Mouse (Mus musculus): ENCODE results near the gene Tmem135. TPM values are rescaled to one million over a fixed set of nuclear protein-coding genes. Genes with fewer than 3 reads are reported as not detected.

Tmem135 gene
- total RNA-seq, 4 experiments from 2014 or later: 30.3 to 39.6 (median 36.3) TPM

- DNase-seq (ENCODE audit: low spot score): no peak
These were observed 150.7 kb downstream of the Tmem135 start for GRCm38 (mm10) chr7:89253317-89253716.

GRCm38 (mm10) chr7:89251880-89252453, 152.1 kb downstream of the Tmem135 start:
- DNase-seq (ENCODE audit: low spot score): no peak

GRCm38 (mm10) chr7:89248135-89248850, 155.7 kb downstream of the Tmem135 start:
- DNase-seq (ENCODE audit: low spot score): peak; percentile 27

GRCm38 (mm10) chr7:89247012-89247710, 156.9 kb downstream of the Tmem135 start:
- no peak for DNase-seq (ENCODE audit: low spot score)

- no peak for DNase-seq (ENCODE audit: low spot score)
These were observed 161.5 kb downstream of the Tmem135 start for GRCm38 (mm10) chr7:89242565-89242964.

GRCm38 (mm10) chr7:89242143-89242542, 161.9 kb downstream of the Tmem135 start:
- DNase-seq (ENCODE audit: low spot score): no peak

- DNase-seq (ENCODE audit: low spot score): no peak
These were observed 164.4 kb downstream of the Tmem135 start for GRCm38 (mm10) chr7:89239592-89239991.

GRCm38 (mm10) chr7:89236592-89236991, 167.4 kb downstream of the Tmem135 start:
- no peak for DNase-seq (ENCODE audit: low spot score)

- DNase-seq (ENCODE audit: low spot score): no peak
These were observed 168.0 kb downstream of the Tmem135 start for GRCm38 (mm10) chr7:89235974-89236507.

GRCm38 (mm10) chr7:89232499-89233145, 171.4 kb downstream of the Tmem135 start:
- DNase-seq (ENCODE audit: low spot score): no peak

- DNase-seq (ENCODE audit: low spot score): no peak
These were observed 172.7 kb downstream of the Tmem135 start for GRCm38 (mm10) chr7:89231200-89231790.

GRCm38 (mm10) chr7:89222609-89223008, 181.4 kb downstream of the Tmem135 start:
- no peak for DNase-seq (ENCODE audit: low spot score)

GRCm38 (mm10) chr7:89216628-89217027, 187.4 kb downstream of the Tmem135 start:
- DNase-seq (ENCODE audit: low spot score): no peak

GRCm38 (mm10) chr7:89216118-89216517, 187.9 kb downstream of the Tmem135 start:
- no peak for DNase-seq (ENCODE audit: low spot score)

GRCm38 (mm10) chr7:89215714-89216113, 188.3 kb downstream of the Tmem135 start:
- no peak for DNase-seq (ENCODE audit: low spot score)

GRCm38 (mm10) chr7:89210506-89210905, 193.5 kb downstream of the Tmem135 start:
- no peak for DNase-seq (ENCODE audit: low spot score)

- no peak for DNase-seq (ENCODE audit: low spot score)
These were observed 197.9 kb downstream of the Tmem135 start for GRCm38 (mm10) chr7:89206165-89206564.

GRCm38 (mm10) chr7:89205402-89205801, 198.6 kb downstream of the Tmem135 start:
- DNase-seq (ENCODE audit: low spot score): no peak

GRCm38 (mm10) chr7:89203144-89203543, 200.9 kb downstream of the Tmem135 start:
- DNase-seq (ENCODE audit: low spot score): no peak

- no peak for DNase-seq (ENCODE audit: low spot score)
These were observed 202.1 kb downstream of the Tmem135 start for GRCm38 (mm10) chr7:89201954-89202353.

- DNase-seq (ENCODE audit: low spot score): no peak
These were observed 205.5 kb downstream of the Tmem135 start for GRCm38 (mm10) chr7:89198499-89198898.

- peak; percentile 22 for DNase-seq (ENCODE audit: low spot score)
These were observed 210.6 kb downstream of the Tmem135 start for GRCm38 (mm10) chr7:89193459-89193858.
